Mouse (Mus musculus) brain, adult 2 months (tissue): ENCODE data around the gene Ahdc1.

Experiments used
- DNase-seq: peaks from one replicate; pipeline ENCODE4 v3.0.0; 2011; ENCODE audit warnings: low read depth, low spot score

The Ahdc1 gene

DNA sequence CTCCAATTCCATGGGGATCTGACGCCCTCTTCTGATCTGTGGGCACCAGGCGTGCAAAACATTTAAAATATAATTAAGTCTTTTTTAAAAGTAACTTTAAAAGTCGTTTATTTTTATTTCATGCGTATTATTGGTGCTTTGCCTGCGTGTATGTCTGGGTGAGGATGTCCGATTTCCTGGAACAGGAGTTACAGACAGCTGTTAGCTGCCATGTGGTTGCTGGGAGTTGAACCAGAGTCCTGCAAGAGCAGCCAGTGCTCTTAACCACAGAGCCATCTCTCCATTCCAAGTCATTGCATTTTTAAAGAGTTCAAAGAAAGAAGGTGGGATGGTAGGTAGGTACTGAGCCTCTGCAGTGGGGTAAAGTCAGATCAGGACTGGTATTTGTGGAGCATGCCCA lies 43.5 kb downstream of the Ahdc1 start:
- DNase-seq = no peak

DNA sequence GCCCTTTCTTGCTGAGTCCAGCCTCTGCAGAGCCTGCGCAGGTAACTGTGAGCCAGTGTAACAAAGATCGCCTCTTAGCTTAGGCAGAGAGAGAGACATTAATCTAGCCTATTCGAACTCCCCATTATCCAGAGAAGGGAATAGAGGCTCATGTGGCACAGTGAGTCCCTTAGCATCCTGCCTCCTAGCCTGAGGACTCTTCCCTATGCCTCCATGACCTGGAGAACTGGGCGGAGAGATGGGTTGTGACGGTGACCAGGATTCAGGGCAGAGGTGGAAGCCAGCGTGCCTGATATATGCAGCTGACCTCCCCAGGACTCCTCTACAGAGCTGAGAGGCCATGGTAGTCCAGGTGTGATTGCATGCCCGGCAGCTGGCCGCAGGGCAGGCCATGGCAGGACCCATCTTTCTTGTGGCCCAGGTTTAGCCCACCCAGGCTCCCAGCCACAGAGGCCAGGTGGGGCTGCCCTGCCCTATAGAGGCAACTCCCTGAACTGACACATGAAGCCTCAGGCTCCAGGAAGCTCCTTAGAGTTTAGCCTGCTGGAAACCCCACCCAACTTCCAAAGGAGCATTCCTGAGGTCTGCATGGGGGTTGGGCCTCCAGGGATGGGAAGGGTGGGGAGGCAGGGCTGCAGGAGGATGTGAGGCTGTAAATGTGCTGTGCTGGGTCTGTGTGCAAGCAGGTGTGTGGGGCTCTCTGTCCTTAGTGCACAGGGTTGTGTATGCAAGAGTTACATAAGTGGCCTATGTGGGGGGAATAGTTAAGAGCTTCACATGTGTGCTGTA lies 44.3 kb downstream of the Ahdc1 start:
- DNase-seq = no peak

DNA sequence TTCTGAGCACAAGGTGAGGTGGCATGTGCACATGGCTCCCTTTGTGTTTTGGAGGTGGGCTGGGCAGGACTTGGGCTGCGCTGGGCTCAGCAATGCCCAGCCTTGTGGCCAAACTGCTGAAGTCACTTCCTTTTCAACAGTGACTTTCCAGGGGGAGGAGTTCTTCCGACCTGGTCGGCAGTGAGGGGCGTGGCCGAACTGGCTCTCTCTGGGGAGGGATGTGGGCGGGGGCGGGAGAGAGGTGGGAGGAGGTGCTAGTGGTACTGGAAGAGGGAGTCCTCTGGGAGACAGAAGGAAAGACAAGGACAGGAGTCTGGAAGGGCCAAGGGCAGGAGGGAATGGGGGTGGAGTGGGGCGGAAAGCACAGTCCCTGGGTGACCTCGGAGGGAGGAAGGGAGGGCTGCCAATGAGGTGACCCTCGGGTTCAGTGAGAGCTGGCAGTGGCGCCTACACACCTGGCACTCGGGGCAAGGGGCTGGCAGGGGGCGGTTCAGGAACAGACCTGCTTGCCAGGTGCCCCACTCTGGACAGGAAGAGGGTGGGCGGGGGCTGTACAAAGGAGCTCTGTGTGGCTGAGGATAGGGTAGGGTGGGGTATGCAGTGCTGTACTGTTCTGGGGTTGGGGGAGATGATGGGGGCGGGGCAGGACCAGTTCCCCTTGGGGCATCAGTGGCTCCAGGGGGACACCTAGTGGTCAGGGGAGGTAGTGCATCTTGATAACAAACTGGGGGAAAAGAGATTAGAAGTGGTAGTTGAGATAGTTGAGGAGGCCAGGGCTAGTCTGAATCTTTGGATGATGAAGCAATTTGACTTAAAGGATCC lies 45.2 kb downstream of the Ahdc1 start:
- peak; percentile 68 for DNase-seq

DNA sequence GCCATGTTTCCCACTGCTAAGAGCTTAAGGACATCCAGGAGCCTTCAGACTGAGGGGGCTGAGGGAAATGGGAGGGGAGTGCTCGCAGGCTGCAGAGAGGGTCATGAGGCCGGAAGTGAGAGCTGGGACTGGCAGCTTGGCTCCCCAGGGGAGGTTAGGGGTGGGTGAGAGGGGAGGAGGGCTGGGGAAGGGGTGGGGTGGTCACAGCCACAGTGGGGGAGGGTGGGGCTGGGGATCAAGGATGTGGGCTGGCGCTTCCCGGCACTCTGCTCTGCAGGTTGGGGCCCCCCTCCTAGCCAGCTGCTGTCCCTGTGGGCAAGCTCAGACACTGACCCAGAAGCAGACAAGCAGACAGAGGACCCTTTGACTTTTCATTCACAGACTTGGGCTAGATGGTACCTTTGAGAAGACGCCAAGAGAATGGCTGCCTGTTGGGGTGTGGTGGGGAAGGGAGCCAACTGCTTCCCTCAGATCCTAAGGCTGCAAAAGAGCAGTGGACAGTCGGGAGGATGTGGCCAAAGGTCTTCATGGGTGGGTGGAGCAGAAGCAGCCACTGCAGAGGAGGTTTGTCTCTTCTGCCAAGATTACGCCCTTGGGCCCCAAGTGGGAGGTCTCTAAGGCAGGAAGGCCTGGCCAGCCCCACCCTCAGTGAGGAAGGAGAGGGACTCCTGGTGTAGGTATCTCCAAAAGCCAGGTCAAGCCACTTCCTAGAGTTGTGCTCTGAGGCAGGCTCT lies 46.5 kb downstream of the Ahdc1 start:
- peak; percentile 29 for DNase-seq

DNA sequence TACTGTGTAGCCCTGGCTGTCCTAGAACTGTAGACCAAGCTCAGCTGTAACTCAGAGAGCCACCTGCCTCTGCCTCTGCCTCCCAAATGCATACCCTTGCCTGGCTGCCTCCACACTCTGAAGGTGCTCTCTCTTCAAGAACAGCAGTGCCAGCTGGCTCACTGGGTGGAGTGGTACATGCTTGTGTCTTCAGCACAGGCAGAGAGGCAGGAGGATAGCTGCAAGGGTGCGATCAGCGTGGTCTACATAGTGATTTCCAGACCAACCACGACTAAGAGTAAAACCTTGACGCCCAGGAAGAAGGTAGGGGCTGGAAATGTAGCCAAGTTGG lies 47.0 kb downstream of the Ahdc1 start:
- peak; percentile 44 for DNase-seq

DNA sequence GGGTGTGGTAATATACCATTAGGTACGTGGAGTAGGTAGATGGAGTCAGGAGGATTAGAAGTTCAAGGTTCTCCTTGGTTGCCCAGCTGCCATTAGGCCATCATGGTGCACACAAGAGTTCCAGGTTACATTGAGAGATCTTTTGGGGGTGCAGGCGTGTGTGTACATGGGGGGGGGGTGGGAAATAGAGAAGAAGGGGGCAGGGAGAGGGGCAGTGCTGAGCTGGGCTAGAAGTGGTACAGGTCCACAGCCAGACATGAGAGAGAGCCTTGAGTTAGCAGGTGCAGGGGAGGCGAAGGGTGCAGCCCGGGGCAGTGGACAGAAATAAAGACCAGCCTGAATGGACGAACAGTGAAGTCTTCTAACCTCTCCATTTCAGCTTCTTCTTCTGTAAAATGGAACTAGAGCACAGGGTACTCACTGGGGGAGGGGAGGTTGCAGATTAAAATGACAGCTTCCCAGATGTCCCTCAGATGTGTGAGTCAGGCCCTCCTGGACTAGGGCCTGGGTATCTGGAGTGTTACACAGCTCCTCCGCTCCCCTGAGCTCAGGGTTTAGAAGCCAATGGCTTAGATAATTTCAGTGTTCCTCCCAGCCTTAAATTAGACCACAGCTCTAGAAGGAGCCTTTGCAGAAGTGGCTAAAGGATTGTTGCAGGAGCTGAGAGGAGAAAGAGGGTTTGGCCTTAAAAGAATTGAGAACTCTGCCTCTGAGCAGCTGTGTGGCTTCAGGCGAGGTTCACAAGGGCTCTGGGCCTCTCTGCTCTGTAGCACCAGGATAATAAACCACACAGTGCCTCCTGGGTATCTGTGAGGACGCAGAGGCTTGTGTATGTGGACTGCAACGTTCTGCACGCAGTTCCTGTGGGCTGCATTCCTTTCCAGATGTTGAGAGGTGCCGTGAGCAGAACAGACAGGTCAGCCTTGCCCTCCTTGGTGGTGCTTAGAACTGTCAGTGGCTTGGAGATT lies 47.7 kb downstream of the Ahdc1 start:
- DNase-seq = peak; percentile 39

DNA sequence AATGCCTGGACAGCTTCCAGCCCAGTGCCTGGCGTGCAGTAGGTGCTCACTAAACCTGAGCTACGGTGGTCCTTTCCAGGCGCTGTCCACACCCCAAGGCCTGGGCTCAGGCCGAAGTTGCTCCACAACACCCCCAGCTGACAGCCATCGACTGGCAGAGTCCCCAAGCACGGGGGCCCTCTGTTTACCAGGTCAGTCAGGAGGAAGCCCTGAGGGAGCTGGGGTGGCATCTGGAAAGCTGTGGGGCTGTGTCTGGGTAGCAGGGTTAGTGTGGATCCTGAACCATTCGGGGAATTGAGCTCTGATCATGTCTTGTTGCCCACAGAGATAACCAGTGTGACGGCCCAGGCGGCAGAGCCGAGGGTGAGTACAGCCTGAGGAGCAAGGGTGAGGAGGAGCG lies 49.6 kb downstream of the Ahdc1 start:
- no peak for DNase-seq

DNA sequence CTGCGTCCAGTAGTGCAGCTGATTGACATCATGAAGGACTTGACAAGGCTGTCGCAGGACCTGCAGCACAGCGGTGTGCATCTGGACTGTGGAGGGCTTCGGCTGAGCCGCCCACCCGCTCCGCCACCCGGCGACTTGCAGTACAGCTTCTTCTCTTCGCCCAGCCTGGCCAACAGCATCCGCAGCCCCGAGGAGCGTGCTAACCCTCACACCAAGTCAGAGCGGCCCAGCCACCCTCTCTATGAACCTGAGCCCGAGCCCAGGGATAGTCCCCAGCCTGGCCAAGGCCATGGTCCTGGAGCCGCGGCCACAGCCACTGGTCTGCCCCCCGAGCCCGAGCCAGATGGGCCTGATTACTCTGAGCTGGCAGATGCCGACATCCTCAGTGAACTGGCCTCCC lies 50.7 kb downstream of the Ahdc1 start:
- no peak for DNase-seq

DNA sequence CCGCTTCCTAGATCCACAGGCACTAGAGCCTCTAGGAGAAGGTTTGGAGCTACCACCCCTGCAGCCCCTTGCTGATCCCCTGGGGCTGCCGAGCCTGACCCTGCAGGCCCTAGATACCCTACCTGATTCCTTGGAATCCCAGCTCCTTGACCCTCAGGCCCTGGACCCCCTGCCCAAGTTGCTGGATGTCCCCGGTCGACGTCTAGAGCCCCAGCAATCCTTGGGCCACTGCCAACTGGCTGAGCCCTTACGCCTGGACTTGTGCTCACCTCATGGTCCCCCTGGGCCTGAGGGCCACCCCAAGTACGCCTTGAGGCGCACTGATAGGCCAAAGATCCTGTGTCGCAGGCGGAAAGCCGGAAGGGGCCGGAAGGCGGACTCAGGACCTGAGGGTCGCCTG lies 51.2 kb downstream of the Ahdc1 start:
- no peak for DNase-seq

DNA sequence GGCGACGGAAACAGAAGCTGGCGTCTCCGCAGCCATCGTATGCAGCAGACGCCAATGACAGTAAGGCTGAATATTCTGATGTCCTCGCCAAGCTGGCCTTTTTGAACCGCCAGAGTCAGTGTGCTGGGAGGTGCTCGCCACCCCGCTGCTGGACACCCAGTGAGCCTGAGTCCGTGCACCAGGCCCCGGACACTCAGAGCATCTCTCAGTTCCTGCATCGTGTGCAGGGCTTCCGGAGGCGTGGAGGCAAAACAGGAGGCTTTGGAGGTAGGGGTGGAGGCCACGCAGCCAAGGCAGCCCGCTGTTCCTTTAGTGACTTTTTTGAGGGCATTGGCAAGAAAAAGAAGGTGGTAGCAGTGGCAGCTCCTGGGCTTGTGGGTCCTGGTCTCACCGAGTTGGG lies 52.1 kb downstream of the Ahdc1 start:
- DNase-seq = no peak

DNA sequence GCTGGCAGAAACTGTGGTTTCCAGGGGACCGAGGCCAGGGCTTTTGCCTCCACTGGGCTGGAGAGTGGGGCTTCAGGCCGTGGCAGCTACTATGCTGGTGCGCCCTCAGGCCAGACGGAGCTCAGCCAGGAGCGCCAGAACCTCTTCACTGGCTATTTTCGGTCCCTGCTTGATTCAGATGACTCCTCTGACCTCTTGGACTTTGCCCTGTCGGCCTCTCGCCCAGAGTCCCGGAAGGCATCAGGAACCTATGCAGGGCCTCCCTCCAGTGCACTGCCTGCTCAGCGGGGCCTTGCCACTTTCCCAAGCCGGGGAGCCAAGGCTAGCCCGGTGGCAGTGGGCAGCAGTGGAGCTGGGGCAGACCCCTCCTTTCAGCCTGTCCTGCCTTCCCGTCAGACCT lies 52.7 kb downstream of the Ahdc1 start:
- no peak for DNase-seq

DNA sequence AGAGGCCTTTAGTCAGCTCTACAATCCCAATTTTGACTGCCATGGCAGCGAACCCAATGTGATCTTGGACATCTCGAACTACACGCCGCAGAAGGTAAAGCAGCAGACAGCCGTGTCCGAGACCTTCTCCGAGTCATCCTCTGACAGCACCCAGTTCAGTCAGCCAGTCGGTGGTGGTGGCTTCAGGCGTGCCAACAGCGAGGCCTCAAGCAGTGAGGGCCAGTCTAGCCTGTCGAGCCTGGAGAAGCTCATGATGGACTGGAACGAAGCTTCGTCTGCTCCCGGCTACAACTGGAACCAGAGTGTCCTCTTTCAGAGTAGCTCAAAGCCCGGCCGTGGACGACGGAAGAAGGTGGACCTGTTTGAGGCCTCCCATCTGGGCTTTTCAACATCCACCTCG lies 53.7 kb downstream of the Ahdc1 start:
- DNase-seq = no peak

DNA sequence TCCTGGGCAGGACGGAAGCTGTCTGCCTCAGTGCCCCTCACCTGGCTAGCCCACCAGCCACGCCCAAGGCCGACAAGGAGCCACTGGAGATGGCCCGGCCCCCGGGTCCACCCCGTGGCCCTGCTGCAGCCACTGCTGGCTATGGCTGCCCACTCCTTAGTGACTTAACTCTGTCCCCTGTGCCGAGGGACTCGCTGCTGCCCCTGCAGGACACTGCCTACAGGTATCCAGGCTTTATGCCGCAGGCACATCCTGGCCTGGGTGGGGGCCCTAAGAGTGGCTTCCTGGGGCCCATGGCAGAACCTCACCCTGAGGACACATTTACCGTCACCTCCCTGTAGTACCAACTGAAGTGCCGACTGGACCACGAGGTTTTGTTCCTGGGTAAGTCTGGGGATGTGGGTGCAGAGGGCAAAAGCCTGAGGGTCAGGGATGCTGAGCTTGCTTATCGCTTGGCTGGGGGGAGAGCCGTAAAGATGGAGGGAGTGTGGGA lies 54.9 kb downstream of the Ahdc1 start:
- no peak for DNase-seq

DNA sequence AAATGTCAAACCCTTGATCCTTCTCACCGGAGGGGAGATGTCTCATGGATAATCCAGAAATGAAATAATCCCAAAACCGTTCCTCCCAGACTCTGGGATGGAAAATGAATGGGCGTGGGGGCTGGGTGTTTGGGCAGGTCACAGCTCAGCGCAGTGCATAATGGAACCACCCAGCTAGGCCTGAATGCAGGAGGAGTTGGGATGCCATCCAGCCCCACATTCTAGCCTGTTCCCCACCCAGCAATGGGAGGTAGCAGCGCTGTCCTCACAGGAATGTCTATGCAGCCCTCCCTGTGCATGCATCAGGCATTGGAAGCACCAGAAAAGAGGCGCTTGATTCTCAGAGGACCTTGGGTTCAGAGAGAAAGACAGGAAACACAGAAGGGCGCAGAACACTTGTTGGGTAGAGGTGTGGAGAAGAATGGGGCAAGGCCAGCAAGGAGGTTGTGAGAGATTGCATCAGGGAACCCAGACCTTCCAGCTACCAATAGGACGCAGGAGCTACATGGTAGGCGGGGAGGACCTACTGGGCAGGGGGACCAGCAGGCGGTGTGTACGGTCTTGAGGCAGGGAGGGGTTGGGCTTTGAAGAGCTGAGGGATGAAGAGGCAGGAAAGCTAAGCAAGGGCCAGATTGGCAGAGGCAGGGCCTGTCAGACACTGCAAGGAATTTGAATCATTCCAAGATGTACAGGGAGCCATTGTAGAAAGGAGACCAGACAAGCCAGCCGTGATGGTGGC lies 57.5 kb downstream of the Ahdc1 start:
- peak; percentile 37 for DNase-seq

DNA sequence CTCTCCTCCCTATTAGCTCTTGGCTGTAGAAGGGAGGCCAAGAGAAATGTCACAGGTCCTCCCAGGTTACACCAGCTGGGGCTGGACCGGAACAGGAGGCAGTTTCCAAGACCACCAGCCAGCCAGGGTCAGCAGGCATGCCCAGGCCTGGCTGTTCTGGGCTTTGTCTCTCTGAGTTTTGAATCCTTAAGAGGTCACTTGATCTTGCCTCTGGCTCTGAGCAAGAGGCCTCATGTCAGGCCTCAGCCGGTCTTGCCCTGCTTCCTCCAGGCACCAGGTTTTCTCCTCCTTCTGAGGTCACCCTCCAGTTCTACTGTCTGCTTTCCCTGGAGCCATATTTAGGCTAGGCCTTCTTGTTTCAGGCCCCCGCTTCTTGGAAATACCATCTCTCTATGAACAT lies 59.3 kb downstream of the Ahdc1 start:
- DNase-seq = peak; percentile 62

DNA sequence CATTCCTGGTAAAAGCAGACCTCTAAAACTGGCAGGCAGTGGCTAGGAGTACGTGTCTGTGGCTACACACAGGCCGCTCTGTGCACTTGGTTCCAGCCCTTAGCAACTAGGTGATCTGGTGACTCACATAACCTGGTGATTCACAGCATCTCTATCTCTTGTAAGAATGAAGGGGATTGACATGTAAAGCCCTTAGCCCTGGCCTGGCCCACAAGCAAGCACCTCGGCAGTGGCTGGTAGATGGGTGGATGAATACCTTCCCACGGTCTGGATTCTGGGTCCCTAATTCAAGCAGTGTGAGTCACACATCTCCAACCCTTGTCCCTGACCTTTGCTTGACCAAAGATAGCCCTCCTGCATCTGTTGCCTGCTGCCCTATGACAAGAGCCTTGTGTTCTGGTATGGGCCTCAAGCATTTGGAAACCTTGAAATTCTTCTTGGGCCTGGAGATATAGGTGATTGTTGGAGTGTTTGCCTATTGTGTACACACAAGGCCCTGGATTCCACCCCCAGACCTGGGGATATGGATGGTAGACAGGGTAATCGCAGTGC lies 59.8 kb downstream of the Ahdc1 start:
- DNase-seq = no peak

DNA sequence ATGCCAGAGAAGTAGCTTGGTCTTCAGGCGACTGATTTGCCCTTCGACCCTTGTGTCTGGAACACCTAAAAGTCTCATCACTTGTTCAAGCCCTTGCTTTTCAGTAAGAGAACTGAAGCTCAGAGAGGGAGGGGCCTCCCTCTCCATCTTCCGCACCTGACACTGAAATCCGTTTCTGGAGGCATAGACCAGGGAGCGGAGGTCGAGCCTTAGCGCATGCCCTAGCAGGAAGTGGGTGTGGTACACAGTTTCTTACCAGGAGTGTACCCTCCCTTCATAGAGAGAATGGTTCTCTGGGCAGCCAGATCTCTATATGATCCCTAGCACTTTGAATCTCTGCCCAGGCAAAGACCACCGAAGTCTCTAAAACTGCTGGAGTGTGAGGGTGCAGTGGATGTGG lies 62.1 kb downstream of the Ahdc1 start:
- no peak for DNase-seq

DNA sequence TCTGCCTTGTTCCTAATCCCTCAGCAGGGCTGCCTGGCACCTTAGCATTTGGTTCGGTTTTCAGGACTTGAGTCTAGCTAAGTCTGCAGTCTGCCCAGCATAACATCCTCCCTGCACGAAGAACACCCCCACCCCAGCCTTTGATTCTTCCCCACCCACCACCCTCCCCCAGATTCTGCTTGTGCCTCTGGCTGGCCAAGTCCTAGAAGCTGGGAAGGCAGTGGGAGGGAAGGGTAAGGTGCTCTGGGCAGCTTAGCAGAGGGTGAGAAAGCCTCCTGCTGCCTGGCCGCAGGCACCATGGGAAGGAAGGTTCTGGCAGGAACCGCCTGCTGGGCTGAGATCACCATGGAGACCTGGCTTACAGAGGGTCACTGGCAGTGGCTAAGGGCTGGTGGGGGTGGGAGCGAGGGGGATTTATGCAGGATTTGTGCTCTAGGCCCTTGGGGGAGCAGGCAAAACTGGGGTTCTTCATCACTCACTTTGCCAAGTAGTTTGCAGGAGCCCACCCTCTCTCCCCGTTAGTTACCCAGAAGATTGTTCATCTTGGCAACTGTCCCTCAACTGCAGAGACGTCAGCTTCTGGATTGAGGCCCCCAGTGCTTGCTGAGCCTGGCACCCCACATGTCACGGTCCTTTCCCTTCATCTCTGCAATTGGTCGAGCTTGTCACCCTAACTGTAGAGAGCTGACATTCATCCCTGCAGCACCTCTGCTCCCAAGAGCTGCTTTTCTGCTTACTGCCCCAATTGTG lies 63.2 kb downstream of the Ahdc1 start:
- peak; percentile 85 for DNase-seq

DNA sequence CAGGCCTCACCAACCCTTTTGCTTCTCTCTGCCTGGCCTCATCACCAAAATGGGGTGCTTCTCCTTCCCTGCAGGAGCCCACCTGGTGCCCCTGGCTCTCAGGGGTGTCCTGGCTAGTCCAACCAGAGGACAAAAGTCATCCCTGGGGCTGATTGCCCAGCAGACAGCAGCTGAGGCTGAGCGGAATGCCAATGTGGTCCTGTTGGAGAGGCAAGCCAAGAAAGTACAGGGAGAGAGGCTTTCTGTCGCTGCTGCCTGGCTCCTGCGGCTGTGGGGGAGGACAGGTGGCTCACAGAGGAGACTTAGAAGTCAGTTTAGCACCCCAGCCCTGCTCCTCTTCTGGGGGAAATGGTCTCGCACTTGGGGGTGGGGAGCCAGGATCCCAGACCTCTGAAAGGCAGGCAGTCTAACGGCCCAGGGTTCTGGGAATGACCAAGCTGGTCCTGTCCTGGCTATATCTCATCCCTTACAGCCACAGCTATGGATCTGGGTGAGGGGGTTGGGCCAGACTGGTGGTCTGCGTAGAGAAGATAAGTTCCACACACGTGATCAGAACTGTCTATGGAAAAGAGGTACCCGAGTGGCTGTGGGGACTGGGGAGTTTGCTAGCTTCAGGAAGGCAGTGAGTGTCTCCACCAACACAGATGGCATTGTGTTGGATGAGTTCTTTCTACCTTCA lies 64.0 kb downstream of the Ahdc1 start:
- peak; percentile 77 for DNase-seq
